Mouse (Mus musculus): ENCODE measurements around the gene Fignl1.

DNA sequence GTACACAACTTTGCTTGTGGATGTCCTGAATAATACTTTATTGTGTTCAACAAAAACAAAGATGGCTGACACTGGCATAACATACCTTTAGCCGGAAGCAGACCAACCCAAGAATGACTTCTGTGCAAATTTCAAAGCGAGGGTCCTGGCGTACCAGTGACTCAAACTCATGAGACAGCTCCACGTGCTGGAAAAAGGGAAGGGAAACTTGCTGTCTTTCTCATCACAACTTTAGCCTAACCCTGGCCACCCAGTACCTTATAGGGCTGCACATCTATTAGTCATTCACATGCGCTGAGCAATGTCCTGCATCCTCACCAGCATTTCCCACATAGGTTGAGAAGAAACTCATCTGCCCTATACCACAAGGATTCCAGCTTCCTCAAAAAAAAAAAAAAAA, 10.4 kb upstream of the Fignl1 start:
- no peak for TF ChIP-seq CTCF (IDR thresholded peaks at IDR 0.05)
- TF ChIP-seq EP300 (IDR thresholded peaks at IDR 0.05; ENCODE audit: insufficient read depth, low read depth, low read length): no peak
- no peak for TF ChIP-seq POLR2A (IDR thresholded peaks at IDR 0.05; ENCODE audit: insufficient read depth, low read depth, low read length)
